Mouse (Mus musculus) G1E (cell line): ENCODE measurements around the gene Lrrc42.

Source experiments
- CTCF ChIP-seq: IDR thresholded peaks from 2 replicates; pipeline ENCODE4 v1.5.1; 2012; ENCODE audit warnings: low read depth, low read length, inconsistent platforms, mixed read lengths
- GATA1 ChIP-seq: IDR thresholded peaks from 2 replicates; pipeline ENCODE4 v1.6.1; 2012; ENCODE audit warnings: borderline replicate concordance, low read length, inconsistent platforms, mixed read lengths

DNA sequence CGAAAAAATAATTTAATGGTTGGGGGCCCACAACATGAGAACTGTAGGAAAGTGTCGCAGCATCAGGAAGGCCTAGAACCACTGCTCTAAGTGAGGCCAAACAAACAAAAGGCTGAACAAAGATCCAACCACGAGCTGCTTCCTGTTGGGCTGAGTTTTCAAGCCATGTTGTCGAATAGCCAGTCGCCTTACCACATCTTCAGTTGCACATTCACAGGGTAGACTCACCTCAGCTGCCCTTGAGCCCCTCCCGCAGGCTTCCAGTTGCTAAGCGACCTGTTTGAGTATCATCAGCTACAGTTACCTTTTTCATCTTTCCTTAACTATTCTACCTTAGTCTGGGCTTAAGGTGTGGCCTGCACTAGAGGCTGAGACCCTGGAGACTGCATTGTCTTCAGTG is 50.3 kb downstream of the Lrrc42 start:
- TF ChIP-seq CTCF, result no peak
- TF ChIP-seq GATA1, result no peak
